Mouse (Mus musculus): ENCODE measurements around the gene Fam20c.
A peak's percentile ranks its signal among the peaks of the same experiment; 100 is the strongest.

Fam20c gene

GRCm38 (mm10) chr5:138820717-138821332, 66.5 kb downstream of the Fam20c start:
- no peak for DNase-seq

DNA sequence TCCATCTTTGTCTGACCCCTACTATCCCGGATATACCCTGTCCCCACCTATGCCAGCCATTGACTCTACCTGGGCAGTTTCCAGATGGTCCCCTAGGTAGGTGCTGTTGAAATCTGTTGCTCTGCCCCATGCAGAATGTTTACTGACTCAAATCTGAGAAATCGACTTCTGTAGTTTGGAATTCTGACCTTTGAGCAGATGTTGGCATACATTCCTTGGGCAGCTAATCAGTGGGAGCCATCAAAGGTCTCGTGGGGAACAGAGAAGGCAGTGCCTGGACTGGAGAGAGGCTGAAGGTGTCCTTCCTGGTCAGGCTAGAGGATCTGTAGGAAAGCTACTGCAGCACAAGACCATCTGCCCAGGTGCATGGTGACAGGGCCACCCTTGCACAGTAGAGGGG, 70.8 kb downstream of the Fam20c start:
- DNase-seq, result no peak

DNA sequence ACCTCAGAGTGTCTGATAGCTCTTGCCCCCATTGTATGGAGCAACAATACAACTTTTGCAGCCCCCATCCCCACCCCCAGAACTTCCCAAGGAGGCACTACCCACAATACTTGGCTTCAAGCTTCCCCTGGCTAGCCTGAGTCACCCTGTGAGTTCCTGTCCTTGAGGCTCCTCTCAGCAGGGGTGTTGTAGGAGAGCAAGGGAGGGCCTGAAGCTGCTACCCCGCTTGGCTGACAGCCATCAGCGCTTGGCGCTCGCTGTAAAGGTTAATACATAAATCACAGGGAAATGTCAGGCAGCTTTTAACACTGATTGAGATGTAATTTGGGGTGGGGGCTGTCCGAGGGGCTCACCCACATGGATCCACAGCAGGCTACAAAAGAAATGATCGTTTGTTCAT, 79.1 kb downstream of the Fam20c start:
- DNase-seq, result peak; percentile 23 to 70

- DNase-seq, result no peak
Observed at GRCm38 (mm10) chr5:138834910-138835309, 80.6 kb downstream of the Fam20c start.

GRCm38 (mm10) chr5:138840981-138841380, 86.7 kb downstream of the Fam20c start:
- DNase-seq, result peak; percentile 43 to 57

GRCm38 (mm10) chr5:138843168-138843824, 89.0 kb downstream of the Fam20c start:
- DNase-seq, result no peak

DNA sequence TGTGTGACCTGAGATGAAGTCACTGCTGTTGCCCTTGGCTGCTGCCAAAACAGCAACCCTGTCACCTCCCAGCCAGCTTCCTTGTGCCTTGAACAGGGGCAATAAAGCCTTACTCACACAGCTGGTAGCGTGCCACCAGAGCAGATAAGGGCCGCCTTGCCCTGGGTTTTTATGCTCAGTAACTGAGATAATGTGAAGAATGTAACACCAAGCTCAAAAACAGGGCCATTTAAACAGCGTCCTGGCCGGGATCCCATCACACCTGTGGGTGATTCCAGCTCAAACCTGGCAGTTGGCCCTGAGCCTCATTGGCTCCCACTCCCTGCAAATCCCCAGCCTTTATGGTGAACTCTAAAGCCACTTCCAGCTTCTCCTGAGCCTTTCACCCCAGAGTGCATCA, 92.2 kb downstream of the Fam20c start:
- peak; percentile 71 to 86 for DNase-seq

DNA sequence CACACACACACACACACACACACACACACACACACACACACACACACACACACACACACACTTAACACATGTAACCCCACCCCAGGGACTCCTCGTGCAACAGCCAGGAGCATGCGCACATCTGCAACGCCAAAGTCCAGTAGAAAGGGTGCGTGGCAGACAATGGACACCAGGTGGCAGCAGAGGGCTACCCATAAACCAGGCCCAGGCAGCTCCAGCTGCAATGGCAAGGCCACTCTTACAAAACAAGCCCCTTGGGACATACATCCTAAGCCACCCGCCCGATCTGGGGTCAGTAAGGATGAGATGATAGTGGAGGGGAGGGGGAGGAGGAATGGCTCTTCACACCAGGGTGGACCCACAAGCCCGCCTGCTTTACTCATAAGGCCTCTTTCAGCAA, 93.8 kb downstream of the Fam20c start:
- DNase-seq, result peak; percentile 86 to 94

- peak in 1 of 2 experiments; percentile 19 for DNase-seq
Observed at GRCm38 (mm10) chr5:138849682-138850461, 95.6 kb downstream of the Fam20c start.

DNA sequence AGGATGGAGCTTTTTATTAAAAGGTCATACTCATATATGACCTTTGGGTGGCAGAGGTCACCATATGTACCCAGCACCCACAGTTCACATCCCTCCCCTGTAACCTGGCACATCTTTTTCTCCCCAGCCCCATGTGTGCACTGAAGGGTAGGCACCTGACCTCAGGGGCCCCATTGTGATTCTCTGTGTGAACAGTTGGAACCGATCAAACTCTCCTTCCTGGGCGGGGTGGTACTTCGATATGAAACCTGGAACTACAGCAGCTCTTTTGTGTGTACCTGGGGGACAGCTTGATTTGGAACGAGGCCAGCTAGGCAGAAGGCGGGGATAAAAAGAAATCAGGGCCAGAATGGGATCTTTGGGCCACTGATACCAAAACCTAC, 96.1 kb downstream of the Fam20c start:
- DNase-seq, result no peak

DNA sequence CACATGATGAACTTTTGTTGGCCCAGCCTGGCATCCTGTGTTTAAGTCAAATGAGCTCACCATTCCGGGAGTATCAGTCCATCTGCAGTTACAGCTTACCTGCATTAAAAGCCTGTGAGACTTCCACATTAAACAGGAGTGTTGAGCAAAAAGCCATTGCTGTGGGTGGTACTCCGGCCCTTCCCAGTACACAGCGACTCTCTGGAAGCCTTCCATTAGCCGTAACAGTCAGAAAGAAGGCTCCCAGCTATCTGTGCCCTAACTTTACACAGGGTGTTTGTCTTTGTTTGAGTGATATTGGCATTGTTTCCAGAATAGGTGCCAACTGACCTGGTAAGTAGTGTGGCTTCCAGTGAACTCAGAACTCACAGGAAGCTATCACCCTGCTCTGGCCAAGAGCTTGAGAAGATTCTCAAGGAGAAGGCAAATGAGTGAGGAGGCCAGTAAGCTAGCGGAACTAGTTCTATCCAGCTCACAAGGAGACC, 97.0 kb downstream of the Fam20c start:
- DNase-seq, result no peak

- DNase-seq, result no peak
Observed at GRCm38 (mm10) chr5:138852151-138852550, 97.8 kb downstream of the Fam20c start.

GRCm38 (mm10) chr5:138853349-138853748, 99.0 kb downstream of the Fam20c start:
- DNase-seq, result no peak

DNA sequence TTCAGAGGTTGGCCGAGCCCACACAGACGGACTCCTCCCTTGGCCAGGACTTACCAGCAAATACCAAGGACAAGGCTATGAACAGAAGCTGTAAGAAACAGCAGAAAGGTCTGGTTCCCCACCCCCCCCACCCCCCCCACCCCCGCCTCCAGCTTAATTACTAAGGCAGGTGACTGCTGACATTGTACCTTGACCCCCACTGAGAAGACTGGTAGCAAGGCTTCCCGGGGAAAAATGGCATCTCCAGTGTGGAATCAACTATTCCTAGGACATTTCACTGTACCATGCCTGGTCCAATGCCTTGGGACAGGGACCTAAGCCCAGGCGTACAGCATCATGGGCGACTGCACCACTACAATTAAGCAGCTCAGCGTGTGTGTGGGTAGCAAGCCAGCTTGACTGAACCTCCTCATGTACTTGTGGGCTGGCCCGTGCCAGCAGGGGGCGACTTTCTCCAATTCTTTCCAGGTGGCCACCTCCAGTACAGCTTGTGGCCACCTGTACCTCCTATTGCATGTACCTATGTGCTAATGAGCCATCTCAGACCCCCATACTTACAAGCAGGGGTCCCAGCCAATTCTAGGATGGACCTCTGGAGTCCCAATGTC, 102.8 kb downstream of the Fam20c start:
- DNase-seq, result peak; percentile 91 to 95

- DNase-seq, result peak; percentile 45 to 57
Observed at GRCm38 (mm10) chr5:138857811-138858251, 103.5 kb downstream of the Fam20c start.
